Mouse (Mus musculus) forebrain, embryonic 11.5 days (tissue): ENCODE measurements around the gene Fgf10. TPM values are rescaled to one million over a fixed set of nuclear protein-coding genes. Genes with fewer than 3 reads are reported as not detected.

ENCODE experiments used
- ATAC-seq: fragments of 200-750 bp; cut with Nextera tagmentation; replicated peaks from 2 replicates; pipeline ENCODE4 v1.8.0; 2017; ENCODE audit warnings: moderate TSS enrichment; ENCODE audit not compliant: low FRiP score
- DNase-seq: peaks from one replicate; pipeline ENCODE4 v3.0.0-alpha.2; 2017; ENCODE audit warnings: low spot score
- H3K27ac ChIP-seq: fragments of 300-500 bp; sonication (generic); 2 replicates; pipeline ENCODE4 v1.5.1; 2014; ENCODE audit warnings: low read depth, low read length
- H3K27me3 ChIP-seq: fragments of 300-500 bp; sonication (generic); 2 replicates; pipeline ENCODE4 v1.6.1; 2014; ENCODE audit warnings: mild to moderate bottlenecking, low read length, mixed read lengths; ENCODE audit not compliant: control insufficient read depth, insufficient read depth
- H3K36me3 ChIP-seq: fragments of 300-500 bp; sonication (generic); 2 replicates; pipeline ENCODE4 v1.6.1; 2014; ENCODE audit warnings: mild to moderate bottlenecking, low read length, moderate library complexity, mixed read lengths; ENCODE audit not compliant: control insufficient read depth, insufficient read depth
- H3K4me1 ChIP-seq: fragments of 300-500 bp; sonication (generic); replicated peaks from 2 replicates; pipeline ENCODE4 v1.6.1; 2014; ENCODE audit warnings: low read length, mixed read lengths; ENCODE audit not compliant: control insufficient read depth, insufficient read depth
- H3K4me2 ChIP-seq: fragments of 300-500 bp; sonication (generic); 2 replicates; pipeline ENCODE4 v1.6.1; 2014; ENCODE audit warnings: low read depth, mild to moderate bottlenecking, low read length, moderate library complexity, mixed read lengths; ENCODE audit not compliant: severe bottlenecking
- H3K4me3 ChIP-seq: fragments of 300-500 bp; sonication (generic); 2 replicates; pipeline ENCODE4 v1.5.1; 2014; ENCODE audit warnings: low read depth, low read length
- H3K9ac ChIP-seq: fragments of 300-500 bp; sonication (generic); 2 replicates; pipeline ENCODE4 v1.6.1; 2014; ENCODE audit warnings: low read length
- H3K9me3 ChIP-seq: fragments of 300-500 bp; sonication (generic); 2 replicates; pipeline ENCODE4 v1.6.1; 2016; ENCODE audit warnings: low read length, mixed read lengths; ENCODE audit not compliant: control insufficient read depth
- WGBS: fragments of 180-500 bp; shearing (Covaris S2); extraction: QIAGEN DNeasy Blood & Tissue Kit; methylation state at CpG from one replicate; pipeline ENCODE4 v1.1.7; 2014; 5-methylcytosine and 5-hydroxymethylcytosine counted together
- polyA plus RNA-seq: library from polyadenylated mRNA; unstranded; fragments of >200 nt; fragmentation: Nextera tagmentation; extraction: Ambion mirVana; gene quantifications from 2 replicates; pipeline ENCODE4 v1.2.1, GENCODE M21; 2014

The Fgf10 gene
- polyA plus RNA-seq, 1 experiment from 2014 or later: 0.35 TPM

- no peak overlapping the region for H3K9ac ChIP-seq
- 87% methylated on average over 2 of the region's 2 CpGs for WGBS
- no peak for ATAC-seq
Observed at GRCm38 (mm10) chr13:118779161-118779560, 109.6 kb downstream of the Fgf10 start.

GRCm38 (mm10) chr13:118791753-118792152 is 122.2 kb downstream of the Fgf10 start:
- WGBS: 64% methylated on average over 4 of the region's 4 CpGs
- Histone ChIP-seq H3K27ac (no peak overlapping the region), H3K36me3 (no peaks in the 10 kb centered on the region), H3K9ac (no peak overlapping the region), H3K4me3 (no peak overlapping the region), H3K27me3 (no peaks in the 10 kb centered on the region), H3K4me2 (no peak overlapping the region), H3K4me1 (no peaks in the 10 kb centered on the region), H3K9me3 (no peaks in the 10 kb centered on the region)
- DNase-seq: no peak
- ATAC-seq: no peak

More at GRCm38 (mm10) chr13:118779161-118779560, 109.6 kb downstream of the Fgf10 start:
- Histone ChIP-seq H3K4me1 (no peaks in the 10 kb centered on the region), H3K4me3 (no peak overlapping the region), H3K36me3 (no peaks in the 10 kb centered on the region), H3K4me2 (no peak overlapping the region), H3K9me3 (no peaks in the 10 kb centered on the region), H3K27ac (no peak overlapping the region), H3K27me3 (no peaks in the 10 kb centered on the region)
- no peak for DNase-seq

- WGBS: 51% methylated on average over 4 of the region's 4 CpGs
- no peaks in the 10 kb centered on the region for H3K36me3 ChIP-seq
- ATAC-seq (no peak), DNase-seq (no peak)
- H3K9ac ChIP-seq: no peak overlapping the region
- H3K4me2 ChIP-seq: no peak overlapping the region
- H3K27ac ChIP-seq: no peak overlapping the region
- no peaks in the 10 kb centered on the region for H3K9me3 ChIP-seq
- H3K27me3 ChIP-seq: no peaks in the 10 kb centered on the region
- H3K4me3 ChIP-seq: no peak overlapping the region
- no peaks in the 10 kb centered on the region for H3K4me1 ChIP-seq
Observed at GRCm38 (mm10) chr13:118792198-118792597, 122.6 kb downstream of the Fgf10 start.

- Histone ChIP-seq H3K4me2 (no peak overlapping the region), H3K27me3 (no peaks in the 10 kb centered on the region), H3K36me3 (no peaks in the 10 kb centered on the region), H3K27ac (no peak overlapping the region), H3K4me1 (no peaks in the 10 kb centered on the region), H3K9ac (no peak overlapping the region), H3K4me3 (no peak overlapping the region), H3K9me3 (no peaks in the 10 kb centered on the region)
- ATAC-seq (no peak), DNase-seq (no peak)
- WGBS: 95% methylated on average over 4 of the region's 4 CpGs
Observed at GRCm38 (mm10) chr13:118800176-118800575, 130.6 kb downstream of the Fgf10 start.

- Histone ChIP-seq H3K27me3 (no peaks in the 10 kb centered on the region), H3K36me3 (no peaks in the 10 kb centered on the region), H3K9ac (no peak overlapping the region), H3K4me3 (no peak overlapping the region), H3K27ac (no peak overlapping the region), H3K9me3 (no peaks in the 10 kb centered on the region), H3K4me1 (no peaks in the 10 kb centered on the region), H3K4me2 (no peak overlapping the region)
- WGBS: 54% methylated on average over 3 of the region's 3 CpGs
- ATAC-seq (no peak), DNase-seq (no peak)
Observed at GRCm38 (mm10) chr13:118806662-118807061, 137.1 kb downstream of the Fgf10 start.

- no peaks in the 10 kb centered on the region for H3K36me3 ChIP-seq
- no peaks in the 10 kb centered on the region for H3K27me3 ChIP-seq
- DNase-seq: no peak
- ATAC-seq: no peak
- H3K4me3 ChIP-seq: no peak overlapping the region
- H3K9me3 ChIP-seq: no peaks in the 10 kb centered on the region
- WGBS: 91% methylated on average over 6 of the region's 6 CpGs
- no peak overlapping the region for H3K4me2 ChIP-seq
- H3K4me1 ChIP-seq: no peaks in the 10 kb centered on the region
- no peak overlapping the region for H3K27ac ChIP-seq
- H3K9ac ChIP-seq: no peak overlapping the region
Observed at GRCm38 (mm10) chr13:118819785-118820184, 150.2 kb downstream of the Fgf10 start.

GRCm38 (mm10) chr13:118823113-118823512 is 153.5 kb downstream of the Fgf10 start:
- DNase-seq: no peak
- Histone ChIP-seq H3K4me2 (no peak overlapping the region), H3K9me3 (no peaks in the 10 kb centered on the region), H3K4me1 (no peaks in the 10 kb centered on the region), H3K27ac (no peak overlapping the region), H3K4me3 (no peak overlapping the region), H3K9ac (no peak overlapping the region), H3K27me3 (no peaks in the 10 kb centered on the region), H3K36me3 (no peaks in the 10 kb centered on the region)
- no peak for ATAC-seq
- WGBS: 88% methylated on average over 2 of the region's 2 CpGs

- H3K4me3 ChIP-seq: no peak overlapping the region
- no peak overlapping the region for H3K4me2 ChIP-seq
- no peaks in the 10 kb centered on the region for H3K9me3 ChIP-seq
- no peak overlapping the region for H3K27ac ChIP-seq
- 85% methylated on average over 4 of the region's 4 CpGs for WGBS
- DNase-seq: no peak
- H3K4me1 ChIP-seq: no peaks in the 10 kb centered on the region
- no peaks in the 10 kb centered on the region for H3K27me3 ChIP-seq
- no peak overlapping the region for H3K9ac ChIP-seq
- no peak for ATAC-seq
- H3K36me3 ChIP-seq: no peaks in the 10 kb centered on the region
Observed at GRCm38 (mm10) chr13:118825102-118825501, 155.5 kb downstream of the Fgf10 start.

GRCm38 (mm10) chr13:118828604-118829381 is 159.2 kb downstream of the Fgf10 start:
- no peaks in the 10 kb centered on the region for H3K9me3 ChIP-seq
- no peak overlapping the region for H3K27ac ChIP-seq
- H3K4me1 ChIP-seq: no peaks in the 10 kb centered on the region
- ATAC-seq: no peak
- WGBS: 88% methylated on average over 10 of the region's 10 CpGs
- H3K9ac ChIP-seq: no peak overlapping the region
- H3K27me3 ChIP-seq: no peaks in the 10 kb centered on the region
- H3K4me3 ChIP-seq: no peak overlapping the region
- no peak overlapping the region for H3K4me2 ChIP-seq
- no peaks in the 10 kb centered on the region for H3K36me3 ChIP-seq
- no peak for DNase-seq
